Mouse (Mus musculus) lung, embryonic 15.5 days (tissue): ENCODE results near the gene Arid3a. TPM values are rescaled to one million over a fixed set of nuclear protein-coding genes. Genes with fewer than 3 reads are reported as not detected.
A peak's percentile ranks its signal among the peaks of the same experiment; 100 is the strongest.
"Not testable (repeated sequence)": the region's sequence is repeated elsewhere in the genome, so short reads cannot be mapped to it uniquely, and the experiment has no call there.

Source experiments
- ATAC-seq: fragments of 200-750 bp; cut with Nextera tagmentation; 2 replicates; pipeline ENCODE4 v1.8.0; 2017; ENCODE audit warnings: moderate number of reproducible peaks, borderline replicate concordance; ENCODE audit not compliant: low FRiP score, low TSS enrichment; ENCODE audit errors: extremely low read depth
- H3K27ac ChIP-seq: fragments of 300-500 bp; sonication (generic); 2 replicates; pipeline ENCODE4 v1.5.1; 2015; ENCODE audit warnings: moderate library complexity, mild to moderate bottlenecking, inconsistent platforms
- H3K27me3 ChIP-seq: fragments of 300-500 bp; sonication (generic); 2 replicates; pipeline ENCODE4 v1.6.1; 2015; ENCODE audit warnings: inconsistent platforms
- H3K36me3 ChIP-seq: fragments of 300-500 bp; sonication (generic); 2 replicates; pipeline ENCODE4 v1.6.1; 2015; ENCODE audit warnings: inconsistent platforms
- H3K4me1 ChIP-seq: fragments of 300-500 bp; sonication (generic); 2 replicates; pipeline ENCODE4 v1.6.1; 2015; ENCODE audit warnings: inconsistent platforms
- H3K4me2 ChIP-seq: fragments of 300-500 bp; sonication (generic); 2 replicates; pipeline ENCODE4 v1.6.1; 2015; ENCODE audit warnings: inconsistent platforms, mild to moderate bottlenecking, moderate library complexity
- H3K4me3 ChIP-seq: fragments of 300-500 bp; sonication (generic); 2 replicates; pipeline ENCODE4 v1.5.1; 2015; ENCODE audit warnings: mild to moderate bottlenecking, inconsistent platforms
- H3K9ac ChIP-seq: fragments of 300-500 bp; sonication (generic); 2 replicates; pipeline ENCODE4 v1.6.1; 2015; ENCODE audit warnings: inconsistent platforms
- H3K9me3 ChIP-seq: fragments of 300-500 bp; sonication (generic); 2 replicates; pipeline ENCODE4 v1.6.1; 2016; ENCODE audit warnings: inconsistent platforms
- WGBS: fragments of 180-500 bp; shearing (Covaris S2); methylation state at CpG from one replicate; pipeline ENCODE4 v1.1.7; 2015; 5-methylcytosine and 5-hydroxymethylcytosine counted together
- polyA plus RNA-seq: library from polyadenylated mRNA; unstranded; fragments of >200 nt; fragmentation: Nextera tagmentation; extraction: Ambion mirVana; gene quantifications from 2 replicates; pipeline ENCODE4 v1.2.1, GENCODE M21; 2015

Arid3a gene
- polyA plus RNA-seq = 4.8 and 6.0 TPM in 2 replicates

GRCm38 (mm10) chr10:79926491-79927323 is at the start of gene Arid3a:
Gene Arid3a, plus strand, starts transcription at chr10:79927043.
- peak within 1 kb of the TSS; percentile 77 for H3K4me3 ChIP-seq
- H3K4me2 ChIP-seq = peak within 1 kb of the TSS; percentile 91
- under 1% methylated on average over 63 of the region's 63 CpGs for WGBS
- H3K4me1 ChIP-seq = peaks cover 44% of the 10 kb centered on the region
- 0 out of 2 replicates have a peak, but pooled peaks cover under 1% of the 10 kb centered on the region for H3K36me3 ChIP-seq
- H3K27me3 ChIP-seq = peaks cover 19% of the 10 kb centered on the region
- ATAC-seq = peak; percentile 71
- H3K9me3 ChIP-seq = no peaks in the 10 kb centered on the region
- peak within 1 kb of the TSS; percentile 81 for H3K9ac ChIP-seq
- peak within 1 kb of the TSS; percentile 93 for H3K27ac ChIP-seq

DNA sequence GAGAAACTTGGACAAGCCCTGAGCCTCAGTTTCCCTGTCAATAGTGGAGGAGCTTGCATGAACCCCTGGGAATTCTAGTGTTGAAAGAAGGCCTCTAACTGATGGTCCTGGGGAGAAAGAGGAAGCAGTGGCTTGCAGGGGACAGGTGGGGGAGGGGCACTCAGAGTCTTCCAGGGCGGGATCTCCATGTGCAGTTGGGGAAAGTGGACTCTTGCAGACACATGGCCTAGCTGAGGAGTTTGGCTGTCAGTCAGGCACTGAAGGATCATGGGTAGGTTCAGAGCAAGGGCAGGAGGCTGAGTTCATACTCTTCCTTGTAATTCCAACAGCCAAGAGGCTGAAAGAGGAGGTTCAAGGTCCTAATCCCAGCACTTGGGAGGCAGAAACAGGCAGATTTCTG is 49.7 kb upstream of the Arid3a start:
- H3K4me1 ChIP-seq = peaks cover 39% of the 10 kb centered on the region
- H3K4me2 ChIP-seq = no peak overlapping the region
- H3K27me3 ChIP-seq = peaks cover 12% of the 10 kb centered on the region
- 41% methylated on average over 1 of the region's 1 CpGs for WGBS
- H3K27ac ChIP-seq = no peak overlapping the region
- H3K9ac ChIP-seq = no peak overlapping the region
- no peaks in the 10 kb centered on the region for H3K36me3 ChIP-seq
- H3K9me3 ChIP-seq = no peaks in the 10 kb centered on the region
- H3K4me3 ChIP-seq = no peak overlapping the region
- ATAC-seq = no peak

- no peaks in the 10 kb centered on the region for H3K9me3 ChIP-seq
- peaks cover 17% of the 10 kb centered on the region for H3K27me3 ChIP-seq
- no peak overlapping the region for H3K4me2 ChIP-seq
- H3K9ac ChIP-seq = no peak overlapping the region
- ATAC-seq = no peak
- no peak overlapping the region for H3K27ac ChIP-seq
- H3K4me1 ChIP-seq = peaks cover 43% of the 10 kb centered on the region
- no peaks in the 10 kb centered on the region for H3K36me3 ChIP-seq
- 47% methylated on average over 12 of the region's 12 CpGs for WGBS
- no peak overlapping the region for H3K4me3 ChIP-seq
These were observed 49.1 kb upstream of the Arid3a start for GRCm38 (mm10) chr10:79877757-79878156.

DNA sequence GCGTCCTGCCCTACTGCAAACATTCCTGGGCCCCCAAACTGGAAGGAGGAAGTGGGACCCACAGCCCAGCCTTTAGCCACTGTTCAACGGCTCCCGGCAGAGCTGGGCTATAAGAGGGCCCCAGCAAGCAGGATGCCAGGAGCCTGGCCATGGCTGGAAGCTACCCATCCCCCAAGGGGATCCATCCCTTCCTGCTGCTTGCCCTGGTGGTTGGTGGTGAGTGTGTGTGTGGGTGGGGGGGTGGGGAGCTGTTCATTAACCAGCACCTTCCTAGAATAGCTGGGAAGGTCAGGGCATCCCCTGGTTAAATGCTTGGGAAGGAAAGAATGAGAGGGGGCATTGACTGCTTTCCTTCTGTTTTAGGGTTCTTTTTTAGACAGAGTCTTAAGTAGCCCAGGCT is 47.3 kb upstream of the Arid3a start:
- Histone ChIP-seq H3K27ac (no peak overlapping the region), H3K36me3 (no peaks in the 10 kb centered on the region), H3K4me2 (no peak overlapping the region), H3K4me1 (peaks cover 38% of the 10 kb centered on the region), H3K4me3 (no peak overlapping the region), H3K27me3 (peaks cover 25% of the 10 kb centered on the region), H3K9me3 (no peaks in the 10 kb centered on the region), H3K9ac (no peak overlapping the region)
- WGBS = 19% methylated on average over 3 of the region's 3 CpGs
- no peak for ATAC-seq

DNA sequence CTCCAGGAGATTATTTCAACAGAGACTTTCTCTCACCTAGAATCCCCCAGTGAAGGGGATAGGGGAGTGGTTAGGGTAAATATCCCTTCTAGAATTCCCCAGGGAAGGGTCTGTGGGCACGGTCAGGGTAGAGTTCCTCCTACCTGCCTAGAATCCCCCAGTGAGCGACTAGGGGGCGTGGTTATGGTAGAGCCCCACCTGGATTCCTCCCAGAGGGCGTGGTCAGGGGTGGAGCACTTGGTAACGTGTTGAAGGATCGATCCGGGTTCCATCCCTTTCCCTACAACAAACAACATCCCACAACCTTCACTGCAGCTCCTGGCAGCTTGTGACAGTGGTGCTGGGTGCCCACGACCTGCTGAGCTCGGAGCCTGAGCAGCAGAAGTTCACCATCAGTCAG is 46.1 kb upstream of the Arid3a start:
- Histone ChIP-seq H3K9me3 (no peaks in the 10 kb centered on the region), H3K27ac (no peak overlapping the region), H3K4me1 (peaks cover 31% of the 10 kb centered on the region), H3K4me3 (no peak overlapping the region), H3K27me3 (peaks cover 25% of the 10 kb centered on the region), H3K9ac (no peak overlapping the region; the same call in 1 of the 2 replicates), H3K36me3 (no peaks in the 10 kb centered on the region), H3K4me2 (0 out of 2 replicates have a peak overlapping the region, but pooled peaks have one; percentile 25)
- ATAC-seq = no peak
- WGBS = 12% methylated on average over 9 of the region's 9 CpGs

GRCm38 (mm10) chr10:79881981-79882380 is 44.9 kb upstream of the Arid3a start:
- no peak overlapping the region for H3K9ac ChIP-seq
- H3K4me2 ChIP-seq = peak overlapping the region; percentile 50
- no peaks in the 10 kb centered on the region for H3K36me3 ChIP-seq
- H3K4me3 ChIP-seq = peak overlapping the region; percentile 15
- peaks cover 31% of the 10 kb centered on the region for H3K4me1 ChIP-seq
- no peaks in the 10 kb centered on the region for H3K9me3 ChIP-seq
- no peak overlapping the region for H3K27ac ChIP-seq
- 0 out of 2 replicates have a peak, but pooled peaks have one; percentile 28 for ATAC-seq
- peaks cover 25% of the 10 kb centered on the region for H3K27me3 ChIP-seq
- WGBS = 5% methylated on average over 22 of the region's 22 CpGs

GRCm38 (mm10) chr10:79883297-79884084 is 43.4 kb upstream of the Arid3a start:
- no peak overlapping the region; the same call in 1 of the 2 replicates for H3K4me2 ChIP-seq
- peaks cover 25% of the 10 kb centered on the region for H3K27me3 ChIP-seq
- H3K4me3 ChIP-seq = no peak overlapping the region; the same call in 1 of the 2 replicates
- H3K27ac ChIP-seq = no peak overlapping the region
- WGBS = 16% methylated on average over 22 of the region's 22 CpGs
- H3K4me1 ChIP-seq = peaks cover 27% of the 10 kb centered on the region
- no peaks in the 10 kb centered on the region for H3K36me3 ChIP-seq
- 0 out of 2 replicates have a peak, but pooled peaks have one; percentile 31 for ATAC-seq
- H3K9me3 ChIP-seq = no peaks in the 10 kb centered on the region
- no peak overlapping the region for H3K9ac ChIP-seq

GRCm38 (mm10) chr10:79884446-79884845 is 42.4 kb upstream of the Arid3a start:
- Histone ChIP-seq H3K36me3 (no peaks in the 10 kb centered on the region), H3K4me3 (no peak overlapping the region), H3K4me2 (no peak overlapping the region), H3K4me1 (peaks cover 26% of the 10 kb centered on the region), H3K27ac (no peak overlapping the region), H3K9me3 (no peaks in the 10 kb centered on the region), H3K9ac (no peak overlapping the region), H3K27me3 (peaks cover 25% of the 10 kb centered on the region)
- 42% methylated on average over 4 of the region's 4 CpGs for WGBS
- ATAC-seq = no peak

DNA sequence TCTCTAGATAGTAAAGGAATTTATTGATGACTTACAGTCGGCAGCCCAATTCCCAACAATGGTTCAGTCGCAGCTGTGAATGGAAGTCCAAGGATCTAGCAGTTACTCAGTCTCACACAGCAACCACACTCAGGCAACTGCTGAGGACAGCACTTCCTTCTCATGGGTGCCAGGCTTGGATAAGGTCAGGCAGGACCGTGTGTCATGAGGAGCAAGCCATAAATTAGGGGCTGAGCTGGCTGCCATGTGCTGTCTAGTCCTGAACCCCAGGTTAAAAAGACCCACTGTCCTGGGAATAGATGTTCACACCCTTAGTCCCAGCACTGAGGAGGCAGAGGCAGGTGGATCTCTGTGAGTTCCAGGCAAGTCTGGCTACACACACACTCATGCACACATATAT is 41.9 kb upstream of the Arid3a start:
- not testable (repeated sequence) for H3K9ac ChIP-seq, H3K9me3 ChIP-seq, ATAC-seq, H3K27ac ChIP-seq, H3K36me3 ChIP-seq, H3K4me2 ChIP-seq, H3K4me3 ChIP-seq
- 70% methylated on average over 3 of the region's 3 CpGs for WGBS
- Histone ChIP-seq H3K4me1 (peaks cover 21% of the 10 kb centered on the region), H3K27me3 (peaks cover 25% of the 10 kb centered on the region)

GRCm38 (mm10) chr10:79886054-79886453 is 40.8 kb upstream of the Arid3a start, which contains the start of gene Elane:
Gene Elane, plus strand, starts transcription at chr10:79886247.
- H3K27ac ChIP-seq = no peak within 1 kb of the TSS
- H3K27me3 ChIP-seq = peaks cover 22% of the 10 kb centered on the region
- peaks cover 15% of the 10 kb centered on the region for H3K4me1 ChIP-seq
- no peak within 1 kb of the TSS for H3K4me3 ChIP-seq
- H3K9me3 ChIP-seq = no peaks in the 10 kb centered on the region
- no peak within 1 kb of the TSS for H3K4me2 ChIP-seq
- no peak for ATAC-seq
- no peak within 1 kb of the TSS for H3K9ac ChIP-seq
- H3K36me3 ChIP-seq = no peaks in the 10 kb centered on the region
- 60% methylated on average over 6 of the region's 6 CpGs for WGBS

DNA sequence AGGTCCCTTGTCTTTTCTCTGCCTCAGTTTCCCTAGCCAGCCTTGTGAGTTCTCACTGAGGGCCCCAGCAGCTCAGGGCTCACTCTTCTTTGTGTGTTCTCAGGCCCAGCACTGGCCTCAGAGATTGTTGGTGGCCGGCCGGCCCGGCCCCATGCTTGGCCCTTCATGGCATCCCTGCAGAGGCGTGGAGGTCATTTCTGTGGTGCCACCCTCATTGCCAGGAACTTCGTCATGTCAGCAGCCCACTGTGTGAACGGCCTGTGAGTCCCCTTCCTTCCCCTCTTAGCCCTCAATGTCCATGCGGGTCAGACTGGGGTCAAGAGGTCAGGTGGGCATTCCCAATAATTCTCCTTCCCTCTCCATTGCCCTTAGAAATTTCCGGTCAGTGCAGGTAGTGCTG is 40.2 kb upstream of the Arid3a start:
- WGBS = 74% methylated on average over 8 of the region's 8 CpGs
- Histone ChIP-seq H3K9ac (no peak overlapping the region), H3K4me3 (no peak overlapping the region), H3K9me3 (no peaks in the 10 kb centered on the region), H3K27ac (no peak overlapping the region), H3K4me1 (peaks cover 14% of the 10 kb centered on the region), H3K27me3 (peaks cover 19% of the 10 kb centered on the region; the same call in 1 of the 2 replicates), H3K36me3 (no peaks in the 10 kb centered on the region), H3K4me2 (no peak overlapping the region)
- ATAC-seq = no peak
